Mouse (Mus musculus): ENCODE data around the gene Fgfr3. TPM values are rescaled to one million over a fixed set of nuclear protein-coding genes. Genes with fewer than 3 reads are reported as not detected.

Gene Fgfr3
- polyA plus RNA-seq, 1 experiment from 2014 or later = 17.4 TPM

- Histone ChIP-seq H3K9me3 (ENCODE audit: control insufficient read depth, low read length) (no peaks in the 10 kb centered on the region), H3K4me1 (replicated peaks; ENCODE audit: control insufficient read depth, insufficient read depth) (peaks cover 16% of the 10 kb centered on the region), H3K36me3 (ENCODE audit: control insufficient read depth, insufficient read depth, low read length) (no peaks in the 10 kb centered on the region), H3K27me3 (ENCODE audit: control insufficient read depth, insufficient read depth, low read length) (no peaks in the 10 kb centered on the region), H3K4me2 (replicated peaks; ENCODE audit: low read depth) (no peak overlapping the region), H3K4me3 (ENCODE audit: low read depth, low read length) (no peak overlapping the region), H3K27ac (replicated peaks) (no peak overlapping the region), H3K9ac (ENCODE audit: low read length) (no peak overlapping the region)
- WGBS = 36% methylated on average over 13 of the region's 13 CpGs
- TF ChIP-seq EP300 (optimal IDR thresholded peaks at IDR 0.05) (no peak), CTCF (IDR thresholded peaks at IDR 0.05; ENCODE audit: low read depth) (no peak)
- no peak for DNase-seq (ENCODE audit: low spot score)
- ATAC-seq (ENCODE audit: low FRiP score, low TSS enrichment) = no peak
Observed at GRCm38 (mm10) chr5:33700010-33700409, 21.5 kb upstream of the Fgfr3 start.

- no peak overlapping the region for H3K4me3 ChIP-seq (ENCODE audit: low read depth, low read length)
- no peak for ATAC-seq (ENCODE audit: low FRiP score, low TSS enrichment)
Observed at GRCm38 (mm10) chr5:33701832-33702231, 19.6 kb upstream of the Fgfr3 start.

GRCm38 (mm10) chr5:33703999-33704398 is 17.5 kb upstream of the Fgfr3 start:
- no peak overlapping the region for H3K9ac ChIP-seq (ENCODE audit: low read length)
- H3K4me1 ChIP-seq (replicated peaks; ENCODE audit: control insufficient read depth, insufficient read depth) = peaks cover 5% of the 10 kb centered on the region
- H3K4me3 ChIP-seq (ENCODE audit: low read depth, low read length) = no peak overlapping the region
- no peaks in the 10 kb centered on the region for H3K9me3 ChIP-seq (ENCODE audit: control insufficient read depth, low read length)
- H3K36me3 ChIP-seq (ENCODE audit: control insufficient read depth, insufficient read depth, low read length) = no peaks in the 10 kb centered on the region
- H3K4me2 ChIP-seq (replicated peaks; ENCODE audit: low read depth) = no peak overlapping the region
- no peaks in the 10 kb centered on the region for H3K27me3 ChIP-seq (ENCODE audit: control insufficient read depth, insufficient read depth, low read length)
- no peak overlapping the region for H3K27ac ChIP-seq (replicated peaks)
- TF ChIP-seq EP300 (optimal IDR thresholded peaks at IDR 0.05) (no peak), CTCF (IDR thresholded peaks at IDR 0.05; ENCODE audit: low read depth) (no peak)
- 53% methylated on average over 8 of the region's 8 CpGs for WGBS
- DNase-seq (ENCODE audit: low spot score) = no peak
- no peak for ATAC-seq (ENCODE audit: low FRiP score, low TSS enrichment)

More at GRCm38 (mm10) chr5:33701832-33702231, 19.6 kb upstream of the Fgfr3 start:
- 75% methylated on average over 11 of the region's 11 CpGs for WGBS
- Histone ChIP-seq H3K36me3 (ENCODE audit: control insufficient read depth, insufficient read depth, low read length) (no peaks in the 10 kb centered on the region), H3K4me2 (replicated peaks; ENCODE audit: low read depth) (no peak overlapping the region), H3K4me1 (replicated peaks; ENCODE audit: control insufficient read depth, insufficient read depth) (peaks cover 13% of the 10 kb centered on the region), H3K9ac (ENCODE audit: low read length) (no peak overlapping the region), H3K27ac (replicated peaks) (no peak overlapping the region), H3K9me3 (ENCODE audit: control insufficient read depth, low read length) (no peaks in the 10 kb centered on the region), H3K27me3 (ENCODE audit: control insufficient read depth, insufficient read depth, low read length) (no peaks in the 10 kb centered on the region)
- no peak for DNase-seq (ENCODE audit: low spot score)
- TF ChIP-seq CTCF (IDR thresholded peaks at IDR 0.05; ENCODE audit: low read depth) (no peak), EP300 (optimal IDR thresholded peaks at IDR 0.05) (no peak)

GRCm38 (mm10) chr5:33704945-33705611 is 16.4 kb upstream of the Fgfr3 start:
- ATAC-seq (ENCODE audit: low FRiP score, low TSS enrichment) = peak; percentile 14; the same call in 1 of the 2 replicates
- no peak overlapping the region for H3K4me2 ChIP-seq (replicated peaks; ENCODE audit: low read depth)
- H3K27ac ChIP-seq (replicated peaks) = no peak overlapping the region
- no peaks in the 10 kb centered on the region for H3K9me3 ChIP-seq (ENCODE audit: control insufficient read depth, low read length)
- no peak for TF ChIP-seq CTCF (IDR thresholded peaks at IDR 0.05; ENCODE audit: low read depth)
- no peak for TF ChIP-seq EP300 (optimal IDR thresholded peaks at IDR 0.05)
- H3K4me1 ChIP-seq (replicated peaks; ENCODE audit: control insufficient read depth, insufficient read depth) = peaks cover 5% of the 10 kb centered on the region
- WGBS = 22% methylated on average over 11 of the region's 11 CpGs
- no peaks in the 10 kb centered on the region for H3K27me3 ChIP-seq (ENCODE audit: control insufficient read depth, insufficient read depth, low read length)
- H3K9ac ChIP-seq (ENCODE audit: low read length) = no peak overlapping the region
- no peaks in the 10 kb centered on the region for H3K36me3 ChIP-seq (ENCODE audit: control insufficient read depth, insufficient read depth, low read length)
- DNase-seq (ENCODE audit: low spot score) = no peak
- H3K4me3 ChIP-seq (ENCODE audit: low read depth, low read length) = no peak overlapping the region

- ATAC-seq (ENCODE audit: low FRiP score, low TSS enrichment) (peak; percentile 13; the same call in 1 of the 2 replicates), DNase-seq (ENCODE audit: low spot score) (no peak)
- no peak overlapping the region for H3K4me3 ChIP-seq (ENCODE audit: low read depth, low read length)
- no peaks in the 10 kb centered on the region for H3K36me3 ChIP-seq (ENCODE audit: control insufficient read depth, insufficient read depth, low read length)
- no peak overlapping the region for H3K4me2 ChIP-seq (replicated peaks; ENCODE audit: low read depth)
- 53% methylated on average over 9 of the region's 9 CpGs for WGBS
- no peak overlapping the region for H3K9ac ChIP-seq (ENCODE audit: low read length)
- H3K9me3 ChIP-seq (ENCODE audit: control insufficient read depth, low read length) = no peaks in the 10 kb centered on the region
- no peaks in the 10 kb centered on the region for H3K27me3 ChIP-seq (ENCODE audit: control insufficient read depth, insufficient read depth, low read length)
- H3K4me1 ChIP-seq (replicated peaks; ENCODE audit: control insufficient read depth, insufficient read depth) = peaks cover 5% of the 10 kb centered on the region
- peak overlapping the region; percentile 53 for H3K27ac ChIP-seq (replicated peaks)
- TF ChIP-seq EP300 (optimal IDR thresholded peaks at IDR 0.05) (no peak), CTCF (IDR thresholded peaks at IDR 0.05; ENCODE audit: low read depth) (no peak)
Observed at GRCm38 (mm10) chr5:33705612-33706349, 15.7 kb upstream of the Fgfr3 start.

GRCm38 (mm10) chr5:33706350-33706629 is 15.2 kb upstream of the Fgfr3 start:
- 72% methylated on average over 1 of the region's 1 CpGs for WGBS
- ATAC-seq (ENCODE audit: low FRiP score, low TSS enrichment) = peak; percentile 22; the same call in 1 of the 2 replicates
- no peak overlapping the region for H3K9ac ChIP-seq (ENCODE audit: low read length)
- H3K36me3 ChIP-seq (ENCODE audit: control insufficient read depth, insufficient read depth, low read length) = no peaks in the 10 kb centered on the region
- H3K27ac ChIP-seq (replicated peaks) = peak overlapping the region; percentile 53
- H3K4me3 ChIP-seq (ENCODE audit: low read depth, low read length) = no peak overlapping the region
- H3K27me3 ChIP-seq (ENCODE audit: control insufficient read depth, insufficient read depth, low read length) = no peaks in the 10 kb centered on the region
- peaks cover 5% of the 10 kb centered on the region for H3K4me1 ChIP-seq (replicated peaks; ENCODE audit: control insufficient read depth, insufficient read depth)
- H3K4me2 ChIP-seq (replicated peaks; ENCODE audit: low read depth) = no peak overlapping the region
- H3K9me3 ChIP-seq (ENCODE audit: control insufficient read depth, low read length) = no peaks in the 10 kb centered on the region
- TF ChIP-seq CTCF (IDR thresholded peaks at IDR 0.05; ENCODE audit: low read depth) (no peak), EP300 (optimal IDR thresholded peaks at IDR 0.05) (no peak)
- no peak for DNase-seq (ENCODE audit: low spot score)
